Mouse (Mus musculus): ENCODE measurements at regions not wholly inside any gene's neighbourhood (a gene's known extent, or its start where the extent isn't known, plus 50 kb on each side); places are given as distances from the start of the nearest gene placed in this dataset.

GRCm38 (mm10) chr4:114300390-114301012 is 106.0 kb upstream of the Trabd2b start:
- TF ChIP-seq CTCF (conservative IDR thresholded peaks at IDR 0.05; ENCODE audit: low read length) (peak; percentile 38), POU5F1 (IDR thresholded peaks at IDR 0.05; ENCODE audit: borderline replicate concordance, low read length) (no peak), NANOG (IDR thresholded peaks at IDR 0.05; ENCODE audit: borderline replicate concordance, low read length) (no peak)
